Mouse (Mus musculus) embryonic facial prominence, embryonic 15.5 days (tissue): ENCODE data around the gene Atp8b5. TPM values are rescaled to one million over a fixed set of nuclear protein-coding genes. Genes with fewer than 3 reads are reported as not detected.

Source experiments
- ATAC-seq: fragments of 200-750 bp; cut with Nextera tagmentation; 2 replicates; pipeline ENCODE4 v1.8.0; 2017; ENCODE audit warnings: low read depth, moderate TSS enrichment; ENCODE audit not compliant: insufficient number of reproducible peaks, low FRiP score, low TSS enrichment
- H3K27ac ChIP-seq: fragments of 300-500 bp; sonication (generic); replicated peaks from 2 replicates; pipeline ENCODE4 v1.5.1; 2015; ENCODE audit warnings: mild to moderate bottlenecking, inconsistent platforms
- H3K27me3 ChIP-seq: fragments of 300-500 bp; sonication (generic); 2 replicates; pipeline ENCODE4 v1.6.1; 2015; ENCODE audit warnings: inconsistent platforms
- H3K36me3 ChIP-seq: fragments of 300-500 bp; sonication (generic); 2 replicates; pipeline ENCODE4 v1.6.1; 2015; ENCODE audit warnings: mild to moderate bottlenecking, inconsistent platforms
- H3K4me1 ChIP-seq: fragments of 300-500 bp; sonication (generic); 2 replicates; pipeline ENCODE4 v1.6.1; 2015; ENCODE audit warnings: inconsistent platforms
- H3K4me2 ChIP-seq: fragments of 300-500 bp; sonication (generic); replicated peaks from 2 replicates; pipeline ENCODE4 v1.6.1; 2015; ENCODE audit warnings: mild to moderate bottlenecking, inconsistent platforms
- H3K4me3 ChIP-seq: fragments of 300-500 bp; sonication (generic); replicated peaks from 2 replicates; pipeline ENCODE4 v1.5.1; 2015; ENCODE audit warnings: mild to moderate bottlenecking, inconsistent platforms
- H3K9ac ChIP-seq: fragments of 300-500 bp; sonication (generic); 2 replicates; pipeline ENCODE4 v1.6.1; 2015; ENCODE audit warnings: inconsistent platforms
- H3K9me3 ChIP-seq: fragments of 300-500 bp; sonication (generic); replicated peaks from 2 replicates; pipeline ENCODE4 v1.6.1; 2016; ENCODE audit warnings: inconsistent platforms
- WGBS: fragments of 180-500 bp; shearing (Covaris S2); methylation state at CpG from one replicate; pipeline ENCODE4 v1.1.7; 2015; 5-methylcytosine and 5-hydroxymethylcytosine counted together
- polyA plus RNA-seq: library from polyadenylated mRNA; unstranded; fragments of >200 nt; fragmentation: Nextera tagmentation; extraction: Ambion mirVana; gene quantifications from 2 replicates; pipeline ENCODE4 v1.2.1, GENCODE M21; 2015

The Atp8b5 gene
- polyA plus RNA-seq, 1 experiment from 2014 or later = 0.63 TPM

- WGBS = 90% methylated on average over 29 of the region's 29 CpGs
- Histone ChIP-seq H3K4me2 (no peak overlapping the region), H3K9ac (no peak overlapping the region), H3K27me3 (no peaks in the 10 kb centered on the region), H3K4me1 (peaks cover 13% of the 10 kb centered on the region), H3K4me3 (no peak overlapping the region), H3K36me3 (peaks cover 31% of the 10 kb centered on the region), H3K9me3 (no peaks in the 10 kb centered on the region), H3K27ac (no peak overlapping the region)
- no peak for ATAC-seq
These were observed 148.5 kb downstream of the Atp8b5 start for GRCm38 (mm10) chr4:43415221-43416070.

DNA sequence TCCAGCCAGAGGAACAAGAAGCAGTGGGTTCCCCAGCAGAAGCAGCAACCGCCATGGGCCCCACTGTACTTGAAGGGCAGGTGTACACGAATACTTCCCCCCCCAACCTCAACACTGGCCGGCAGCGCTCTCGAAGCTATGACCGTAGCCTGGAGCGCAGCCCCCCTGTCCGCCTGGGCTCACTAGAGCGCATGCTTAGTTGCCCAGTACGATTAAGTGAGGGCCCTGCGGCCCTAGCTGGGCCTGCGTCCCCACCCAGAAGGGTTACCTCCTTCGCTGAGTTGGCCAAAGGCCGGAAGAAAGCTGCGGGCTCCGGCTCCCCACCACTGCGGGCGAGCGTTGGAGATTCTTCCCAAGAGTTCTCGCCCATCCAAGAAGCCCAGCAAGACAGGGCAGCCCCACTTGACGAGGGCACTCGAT lies 149.1 kb downstream of the Atp8b5 start:
- Histone ChIP-seq H3K9ac (no peak overlapping the region), H3K4me2 (no peak overlapping the region), H3K27ac (no peak overlapping the region), H3K4me1 (peaks cover 13% of the 10 kb centered on the region), H3K9me3 (no peaks in the 10 kb centered on the region), H3K36me3 (peaks cover 32% of the 10 kb centered on the region), H3K27me3 (no peaks in the 10 kb centered on the region), H3K4me3 (no peak overlapping the region)
- no peak for ATAC-seq
- WGBS = 95% methylated on average over 22 of the region's 22 CpGs

GRCm38 (mm10) chr4:43417269-43418062 lies 150.5 kb downstream of the Atp8b5 start:
- Histone ChIP-seq H3K4me2 (no peak overlapping the region), H3K36me3 (peaks cover 46% of the 10 kb centered on the region), H3K4me1 (peaks cover 13% of the 10 kb centered on the region), H3K27me3 (no peaks in the 10 kb centered on the region), H3K9ac (no peak overlapping the region), H3K9me3 (no peaks in the 10 kb centered on the region), H3K4me3 (no peak overlapping the region), H3K27ac (no peak overlapping the region)
- WGBS = 82% methylated on average over 16 of the region's 16 CpGs
- ATAC-seq = no peak

DNA sequence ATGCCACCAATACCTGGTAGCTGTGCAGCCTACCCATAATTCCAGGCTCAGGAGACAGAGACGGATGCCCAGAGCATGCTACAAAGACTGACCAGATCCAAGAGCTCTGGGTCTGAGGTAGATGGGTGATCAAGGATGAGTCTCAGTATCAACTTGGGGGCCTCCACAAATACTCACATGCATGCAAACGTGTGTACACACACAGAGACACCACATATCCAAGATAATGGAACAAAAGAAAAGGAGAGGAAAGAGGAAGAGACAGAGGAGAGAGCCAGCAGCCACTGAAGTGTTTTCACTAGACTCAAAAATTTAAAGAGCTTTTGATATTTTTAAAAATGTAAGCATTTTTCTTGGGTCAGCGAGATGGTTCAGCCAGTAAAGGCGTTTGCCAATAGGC lies 151.5 kb downstream of the Atp8b5 start:
- Histone ChIP-seq H3K9ac (no peak overlapping the region), H3K4me3 (no peak overlapping the region), H3K36me3 (peaks cover 56% of the 10 kb centered on the region), H3K9me3 (no peaks in the 10 kb centered on the region), H3K4me2 (no peak overlapping the region), H3K27me3 (no peaks in the 10 kb centered on the region), H3K27ac (no peak overlapping the region), H3K4me1 (peaks cover 13% of the 10 kb centered on the region)
- no peak for ATAC-seq
- WGBS = 60% methylated on average over 4 of the region's 4 CpGs

- H3K4me2 ChIP-seq = no peak overlapping the region
- H3K36me3 ChIP-seq = peaks cover 61% of the 10 kb centered on the region
- H3K4me3 ChIP-seq = no peak overlapping the region
- no peaks in the 10 kb centered on the region for H3K9me3 ChIP-seq
- WGBS = 50% methylated on average over 15 of the region's 15 CpGs
- 0 out of 2 replicates have a peak overlapping the region, but pooled peaks have one; percentile 30 for H3K27ac ChIP-seq
- H3K4me1 ChIP-seq = peaks cover 13% of the 10 kb centered on the region
- H3K9ac ChIP-seq = no peak overlapping the region
- no peak for ATAC-seq
- H3K27me3 ChIP-seq = peaks cover 4% of the 10 kb centered on the region; the same call in 1 of the 2 replicates
These were observed 152.2 kb downstream of the Atp8b5 start for GRCm38 (mm10) chr4:43418973-43419656.

DNA sequence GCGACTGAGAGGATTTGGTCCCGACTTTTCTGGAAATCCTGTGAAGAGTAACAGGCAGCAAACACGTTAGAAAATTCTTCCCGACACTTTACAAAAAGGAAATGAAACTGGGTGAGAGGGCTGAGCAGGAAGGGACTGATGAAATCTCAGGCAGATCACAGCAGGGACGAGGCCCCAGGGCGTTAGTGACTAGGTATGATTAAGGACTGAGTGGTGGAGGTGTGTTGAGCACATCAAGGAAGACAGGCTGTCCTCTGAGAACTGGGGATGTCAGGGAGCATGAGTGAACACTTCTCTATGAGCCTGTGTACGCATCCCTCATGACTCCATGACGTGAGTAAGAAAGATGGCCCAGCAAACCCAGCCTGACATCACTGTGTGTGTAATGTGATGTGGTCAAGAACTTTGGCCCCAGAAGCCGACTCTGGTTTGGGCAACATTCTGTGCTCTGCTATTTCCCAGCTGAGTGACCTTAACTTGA lies 152.9 kb downstream of the Atp8b5 start:
- Histone ChIP-seq H3K27me3 (peaks cover 5% of the 10 kb centered on the region; the same call in 1 of the 2 replicates), H3K27ac (0 out of 2 replicates have a peak overlapping the region, but pooled peaks have one; percentile 9), H3K4me3 (no peak overlapping the region), H3K4me2 (no peak overlapping the region), H3K9me3 (no peaks in the 10 kb centered on the region), H3K9ac (no peak overlapping the region), H3K36me3 (peaks cover 62% of the 10 kb centered on the region), H3K4me1 (peaks cover 13% of the 10 kb centered on the region)
- WGBS = 57% methylated on average over 9 of the region's 9 CpGs
- ATAC-seq = no peak

GRCm38 (mm10) chr4:43420305-43420704 lies 153.3 kb downstream of the Atp8b5 start:
- Histone ChIP-seq H3K27me3 (peaks cover 10% of the 10 kb centered on the region; the same call in 1 of the 2 replicates), H3K4me2 (no peak overlapping the region), H3K36me3 (peaks cover 62% of the 10 kb centered on the region), H3K4me1 (peaks cover 15% of the 10 kb centered on the region), H3K27ac (0 out of 2 replicates have a peak overlapping the region, but pooled peaks have one; percentile 9), H3K9ac (no peak overlapping the region), H3K4me3 (no peak overlapping the region), H3K9me3 (no peaks in the 10 kb centered on the region)
- 6% methylated on average over 6 of the region's 6 CpGs for WGBS
- no peak for ATAC-seq

GRCm38 (mm10) chr4:43421632-43422240 lies 154.8 kb downstream of the Atp8b5 start:
- H3K9me3 ChIP-seq = no peaks in the 10 kb centered on the region
- peaks cover 62% of the 10 kb centered on the region for H3K36me3 ChIP-seq
- no peak overlapping the region for H3K4me3 ChIP-seq
- no peak overlapping the region for H3K27ac ChIP-seq
- H3K27me3 ChIP-seq = peaks cover 24% of the 10 kb centered on the region
- H3K4me2 ChIP-seq = no peak overlapping the region
- peaks cover 21% of the 10 kb centered on the region for H3K4me1 ChIP-seq
- H3K9ac ChIP-seq = no peak overlapping the region
- ATAC-seq = 0 out of 2 replicates have a peak, but pooled peaks have one; percentile 5
- 79% methylated on average over 28 of the region's 28 CpGs for WGBS
